ENCODE assay signal across 8 mouse cellular contexts in the genomic region with DNA sequence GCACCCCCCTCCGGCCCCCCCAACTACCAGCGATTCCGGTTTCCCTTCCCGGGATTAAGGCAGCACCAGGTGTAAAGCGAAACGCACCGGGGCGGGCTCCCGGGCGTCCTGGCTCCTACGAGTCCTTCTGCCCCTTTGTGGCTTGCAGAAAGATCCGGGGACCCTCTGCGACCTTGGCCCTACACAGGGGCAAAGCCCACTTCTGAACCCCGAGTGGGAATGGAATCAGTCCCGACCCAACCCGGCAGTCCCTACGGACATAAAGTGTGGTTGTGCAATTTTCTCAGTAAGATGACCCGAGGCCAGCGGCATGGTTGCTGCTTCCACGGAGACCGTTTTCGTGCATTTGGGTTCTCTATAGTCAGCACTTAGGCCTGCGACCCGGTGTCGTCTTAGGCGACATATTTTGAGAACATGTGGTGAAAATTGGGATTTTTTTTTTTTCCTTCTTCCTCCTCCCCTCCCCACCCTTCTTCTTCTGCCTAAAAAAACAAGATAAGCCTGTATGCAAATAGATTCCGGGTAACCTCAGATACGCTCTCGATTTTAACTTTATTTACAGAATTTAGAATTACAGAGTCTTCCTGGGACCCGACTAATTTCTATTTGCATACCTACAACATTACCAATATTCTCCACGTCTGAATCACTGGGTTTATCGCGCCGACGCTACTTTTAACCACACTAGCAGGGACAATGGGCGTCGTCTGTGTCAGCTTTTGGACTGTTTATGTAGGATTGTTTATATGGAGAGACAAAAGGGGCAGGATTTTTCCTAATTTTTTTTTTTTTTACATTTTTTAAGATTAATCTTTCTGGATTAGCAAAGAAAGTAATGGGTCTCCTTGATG. TPM values are rescaled to one million over a fixed set of nuclear protein-coding genes. Genes with fewer than 3 reads are reported as not detected.
DNase-seq lines count a peak whose midpoint lies in the region; ATAC-seq lines count a peak whose summit lies in the region.

No protein-coding gene starts in this region.

- H3K79me2 ChIP-seq in macrophage (ENCODE audit: inconsistent target), result no peaks in the 10 kb centered on the region

- 3% methylated on average over 37 of the region's 37 CpGs for WGBS in embryonic facial prominence, embryonic 13.5 days
- 2% methylated on average over 37 of the region's 37 CpGs for WGBS in heart, embryonic 13.5 days
- WGBS in kidney, embryonic 16.5 days, result 3% methylated on average over 37 of the region's 37 CpGs
- WGBS in macrophage (ENCODE audit: missing documents), result under 1% methylated on average over 37 of the region's 37 CpGs

- H3K4me1 ChIP-seq in embryonic facial prominence, embryonic 13.5 days, result peaks cover 28% of the 10 kb centered on the region
- peaks cover 43% of the 10 kb centered on the region for H3K4me1 ChIP-seq in heart, embryonic 13.5 days
- peaks cover 38% of the 10 kb centered on the region for H3K4me1 ChIP-seq in kidney, embryonic 16.5 days (ENCODE audit: insufficient read depth, low read length)

- H3K9ac ChIP-seq in embryonic facial prominence, embryonic 13.5 days, result peak overlapping the region; percentile 64
- H3K9ac ChIP-seq in heart, embryonic 13.5 days, result peak overlapping the region; percentile 81
- peak overlapping the region; percentile 62 for H3K9ac ChIP-seq in kidney, embryonic 16.5 days (replicated peaks; ENCODE audit: low read length)

- no peaks in the 10 kb centered on the region for H3K9me3 ChIP-seq in embryonic facial prominence, embryonic 13.5 days
- H3K9me3 ChIP-seq in heart, embryonic 13.5 days, result no peaks in the 10 kb centered on the region
- no peaks in the 10 kb centered on the region for H3K9me3 ChIP-seq in kidney, embryonic 16.5 days (ENCODE audit: low read length)

- peak overlapping the region; percentile 38 for H3K4me3 ChIP-seq in embryonic facial prominence, embryonic 13.5 days
- peak overlapping the region; percentile 53 for H3K4me3 ChIP-seq in heart, embryonic 13.5 days
- peak overlapping the region; percentile 47 for H3K4me3 ChIP-seq in kidney, embryonic 16.5 days (ENCODE audit: low read length)
- H3K4me3 ChIP-seq in macrophage (ENCODE audit: inconsistent target), result peak overlapping the region; percentile 46

- peak overlapping the region; percentile 67 for H3K4me2 ChIP-seq in embryonic facial prominence, embryonic 13.5 days
- peak overlapping the region; percentile 78 for H3K4me2 ChIP-seq in heart, embryonic 13.5 days
- peak overlapping the region; percentile 73 for H3K4me2 ChIP-seq in kidney, embryonic 16.5 days (replicated peaks; ENCODE audit: low read depth, low read length)

- no peaks in the 10 kb centered on the region for H3K36me3 ChIP-seq in embryonic facial prominence, embryonic 13.5 days
- no peaks in the 10 kb centered on the region for H3K36me3 ChIP-seq in heart, embryonic 13.5 days
- no peaks in the 10 kb centered on the region for H3K36me3 ChIP-seq in kidney, embryonic 16.5 days (ENCODE audit: insufficient read depth, low read length)
- H3K36me3 ChIP-seq in macrophage (ENCODE audit: inconsistent target), result no peaks in the 10 kb centered on the region

- DNase-seq in ovary, postnatal 10 days (ENCODE audit: low spot score), result peak; percentile 38
- DNase-seq in ovary, adult 18-20 months (ENCODE audit: low spot score), result no peak
- DNase-seq in spleen, postnatal 10 days (ENCODE audit: low spot score in 2 of 2), result peak; percentile 69 to 81
- no peak for DNase-seq in layer of hippocampus, postnatal 36 days

- H3K27me3 ChIP-seq in embryonic facial prominence, embryonic 13.5 days, result no peaks in the 10 kb centered on the region
- H3K27me3 ChIP-seq in heart, embryonic 13.5 days (replicated peaks), result no peaks in the 10 kb centered on the region
- no peaks in the 10 kb centered on the region for H3K27me3 ChIP-seq in kidney, embryonic 16.5 days (ENCODE audit: insufficient read depth, low read length)

- no peak for ATAC-seq in embryonic facial prominence, embryonic 13.5 days (ENCODE audit: insufficient number of reproducible peaks, insufficient read depth, low FRiP score, low TSS enrichment, low read depth)
- no peak for ATAC-seq in heart, embryonic 13.5 days (ENCODE audit: extremely low read depth, insufficient number of reproducible peaks, low FRiP score, low TSS enrichment)
- ATAC-seq in kidney, embryonic 16.5 days (ENCODE audit: low FRiP score, low TSS enrichment), result no peak

- H3K27ac ChIP-seq in embryonic facial prominence, embryonic 13.5 days, result 0 out of 2 replicates have a peak overlapping the region, but pooled peaks have one; percentile 16
- H3K27ac ChIP-seq in heart, embryonic 13.5 days (replicated peaks), result peak overlapping the region; percentile 93
- H3K27ac ChIP-seq in kidney, embryonic 16.5 days (ENCODE audit: low read length), result no peak overlapping the region
- H3K27ac ChIP-seq in macrophage, result peak overlapping the region; percentile 93

RNA-seq across cellular contexts. Expression of a gene that starts 5.7 kb away (rescaled TPM):
- 4.7 and 5.2 TPM in 2 replicates for polyA plus RNA-seq in embryonic facial prominence, embryonic 13.5 days (2015; fragmentation: Nextera tagmentation; extraction: Ambion mirVana)
- 2.4 and 3.0 TPM in 2 replicates for polyA plus RNA-seq in heart, embryonic 13.5 days (2015; fragmentation: Nextera tagmentation; extraction: Ambion mirVana)
- 4.4 and 5.1 TPM in 2 replicates for polyA plus RNA-seq in kidney, embryonic 16.5 days (2015; fragmentation: Nextera tagmentation; extraction: Ambion mirVana)
- total RNA-seq in macrophage (2018; cell fraction: chromatin; rRNA removed), result 10 to 100 TPM; 28.8 to 85.5 (median 55.0) TPM
- 10 to 100 TPM in 25 of 26 experiments, 1 to 10 TPM in 1; 8.5 to 44.7 (median 31.6) TPM for total RNA-seq in macrophage (2018; cell fraction: cytosol; rRNA removed)
- total RNA-seq in macrophage (2018; cell fraction: nucleus; rRNA removed), result 100 to 1,000 TPM in 1 of 26 experiments, 10 to 100 TPM in 25; 26.3 to 107 (median 56.6) TPM
- polyA plus RNA-seq in macrophage (2018), result 14.1 to 29.4 TPM (median 16.9 TPM) in 3 replicates
- total RNA-seq in layer of hippocampus, postnatal 36 days (2021), result 1 to 10 TPM; 2.3 to 2.5 TPM

Comparison
In these comparisons a context has a peak if more than half of its experiments do, and no peak if none do; other contexts are left out.
1. DNase-seq: peak in ovary, postnatal 10 days (single experiment) and spleen, postnatal 10 days (2 of 2); none in ovary, adult 18-20 months (single experiment) and layer of hippocampus, postnatal 36 days (0 of 2).
2. Peak in every context shown above with its lines, with median percentiles within 50 percentile points of each other: H3K4me2 ChIP-seq, H3K4me3 ChIP-seq and H3K9ac ChIP-seq.